Mouse (Mus musculus): ENCODE results near the gene Rab22a. TPM values are rescaled to one million over a fixed set of nuclear protein-coding genes. Genes with fewer than 3 reads are reported as not detected.
A peak's percentile ranks its signal among the peaks of the same experiment; 100 is the strongest.

Gene Rab22a
- polyA plus RNA-seq, 1 experiment from 2014 or later, result 42.0 TPM

DNA sequence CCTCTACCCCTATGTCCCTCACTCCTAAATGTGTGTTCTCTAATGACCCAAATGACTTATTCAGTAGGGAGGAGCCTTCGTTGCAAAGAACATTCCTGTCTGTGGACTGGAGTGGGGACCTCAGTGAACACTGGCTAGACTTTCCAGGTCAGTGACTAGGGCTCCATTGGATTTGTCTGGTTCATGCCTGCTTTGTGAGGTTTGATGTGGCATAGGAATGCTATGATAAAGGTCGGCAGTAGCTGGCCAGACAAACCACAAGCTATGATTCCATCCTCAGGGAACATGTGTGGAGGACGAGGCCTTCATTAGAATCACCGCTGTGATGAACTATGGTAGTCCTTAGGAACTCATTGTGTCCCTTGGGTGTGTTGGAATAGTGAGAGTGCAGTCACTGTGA lies 5.2 kb downstream of the Rab22a start:
- 93% methylated on average over 4 of the region's 4 CpGs for WGBS
- TF ChIP-seq CTCF (IDR thresholded peaks at IDR 0.05; ENCODE audit: low read depth), result no peak
- peaks cover 6% of the 10 kb centered on the region for H3K4me1 ChIP-seq (replicated peaks; ENCODE audit: control insufficient read depth, insufficient read depth, low read length)

GRCm38 (mm10) chr2:173665271-173665670 lies 5.7 kb downstream of the Rab22a start:
- ATAC-seq, result no peak
- H3K9ac ChIP-seq (ENCODE audit: low read depth, low read length), result no peak overlapping the region
- 90% methylated on average over 2 of the region's 2 CpGs for WGBS
- no peaks in the 10 kb centered on the region for H3K27me3 ChIP-seq (replicated peaks; ENCODE audit: control insufficient read depth, insufficient read depth, low read length)
- peaks cover 6% of the 10 kb centered on the region for H3K4me1 ChIP-seq (replicated peaks; ENCODE audit: control insufficient read depth, insufficient read depth, low read length)
- H3K27ac ChIP-seq (ENCODE audit: low read depth, low read length), result no peak overlapping the region
- peaks cover 31% of the 10 kb centered on the region for H3K36me3 ChIP-seq (ENCODE audit: control insufficient read depth, insufficient read depth)
- no peak for TF ChIP-seq CTCF (IDR thresholded peaks at IDR 0.05; ENCODE audit: low read depth)
- no peaks in the 10 kb centered on the region for H3K9me3 ChIP-seq (ENCODE audit: control insufficient read depth)
- no peak overlapping the region for H3K4me2 ChIP-seq (replicated peaks; ENCODE audit: low read depth)
- no peak overlapping the region for H3K4me3 ChIP-seq (ENCODE audit: low read depth, low read length)

More for the DNA sequence above, 5.2 kb downstream of the Rab22a start:
- Histone ChIP-seq H3K4me3 (ENCODE audit: low read depth, low read length) (no peak overlapping the region), H3K9me3 (ENCODE audit: control insufficient read depth) (no peaks in the 10 kb centered on the region), H3K4me2 (replicated peaks; ENCODE audit: low read depth) (no peak overlapping the region), H3K27me3 (replicated peaks; ENCODE audit: control insufficient read depth, insufficient read depth, low read length) (no peaks in the 10 kb centered on the region), H3K27ac (ENCODE audit: low read depth, low read length) (no peak overlapping the region), H3K36me3 (ENCODE audit: control insufficient read depth, insufficient read depth) (peaks cover 31% of the 10 kb centered on the region), H3K9ac (ENCODE audit: low read depth, low read length) (no peak overlapping the region)
- no peak for ATAC-seq

DNA sequence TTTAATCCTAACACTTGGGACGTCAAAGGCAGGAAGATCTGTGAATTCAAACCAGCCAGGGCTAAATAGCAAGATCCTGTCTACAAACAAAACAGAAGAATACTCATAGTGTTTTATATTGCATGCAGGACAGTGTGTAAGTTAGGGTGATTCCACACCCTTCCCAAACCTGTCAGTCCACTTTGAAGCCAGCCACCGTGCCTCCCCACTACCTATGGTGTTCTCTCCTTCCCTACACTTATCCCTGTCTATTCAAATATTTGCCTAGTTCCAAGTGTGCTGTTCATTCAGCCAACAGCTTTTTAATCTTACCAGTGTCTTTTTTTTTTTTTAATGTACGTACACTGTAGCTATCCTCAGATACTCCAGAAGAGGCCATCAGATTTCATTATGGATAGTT lies 7.3 kb downstream of the Rab22a start:
- Histone ChIP-seq H3K4me3 (ENCODE audit: low read depth, low read length) (no peak overlapping the region), H3K36me3 (ENCODE audit: control insufficient read depth, insufficient read depth) (peaks cover 31% of the 10 kb centered on the region), H3K27ac (ENCODE audit: low read depth, low read length) (no peak overlapping the region), H3K4me2 (replicated peaks; ENCODE audit: low read depth) (no peak overlapping the region), H3K9ac (ENCODE audit: low read depth, low read length) (no peak overlapping the region), H3K9me3 (ENCODE audit: control insufficient read depth) (no peaks in the 10 kb centered on the region), H3K4me1 (replicated peaks; ENCODE audit: control insufficient read depth, insufficient read depth, low read length) (0 out of 2 replicates have a peak, but pooled peaks cover 2% of the 10 kb centered on the region), H3K27me3 (replicated peaks; ENCODE audit: control insufficient read depth, insufficient read depth, low read length) (no peaks in the 10 kb centered on the region)
- WGBS, result 50% methylated on average over 3 of the region's 3 CpGs
- ATAC-seq, result no peak
- TF ChIP-seq CTCF (IDR thresholded peaks at IDR 0.05; ENCODE audit: low read depth), result no peak

- no peak for ATAC-seq
- TF ChIP-seq CTCF (IDR thresholded peaks at IDR 0.05; ENCODE audit: low read depth), result no peak
- 60% methylated on average over 2 of the region's 2 CpGs for WGBS
- H3K36me3 ChIP-seq (ENCODE audit: control insufficient read depth, insufficient read depth), result peaks cover 10% of the 10 kb centered on the region; the same call in 1 of the 2 replicates
- no peak overlapping the region for H3K9ac ChIP-seq (ENCODE audit: low read depth, low read length)
- no peak overlapping the region for H3K27ac ChIP-seq (ENCODE audit: low read depth, low read length)
- H3K4me3 ChIP-seq (ENCODE audit: low read depth, low read length), result no peak overlapping the region
- H3K4me1 ChIP-seq (replicated peaks; ENCODE audit: control insufficient read depth, insufficient read depth, low read length), result 0 out of 2 replicates have a peak, but pooled peaks cover 8% of the 10 kb centered on the region
- no peaks in the 10 kb centered on the region for H3K27me3 ChIP-seq (replicated peaks; ENCODE audit: control insufficient read depth, insufficient read depth, low read length)
- no peak overlapping the region for H3K4me2 ChIP-seq (replicated peaks; ENCODE audit: low read depth)
- H3K9me3 ChIP-seq (ENCODE audit: control insufficient read depth), result no peaks in the 10 kb centered on the region
These were observed 12.9 kb downstream of the Rab22a start for GRCm38 (mm10) chr2:173672328-173672896.

- 83% methylated on average over 1 of the region's 1 CpGs for WGBS
- H3K4me2 ChIP-seq (replicated peaks; ENCODE audit: low read depth), result no peak overlapping the region
- no peak overlapping the region for H3K4me3 ChIP-seq (ENCODE audit: low read depth, low read length)
- ATAC-seq, result no peak
- 0 out of 2 replicates have a peak, but pooled peaks cover 8% of the 10 kb centered on the region for H3K4me1 ChIP-seq (replicated peaks; ENCODE audit: control insufficient read depth, insufficient read depth, low read length)
- H3K36me3 ChIP-seq (ENCODE audit: control insufficient read depth, insufficient read depth), result peaks cover 7% of the 10 kb centered on the region; the same call in 1 of the 2 replicates
- H3K27ac ChIP-seq (ENCODE audit: low read depth, low read length), result no peak overlapping the region
- no peaks in the 10 kb centered on the region for H3K9me3 ChIP-seq (ENCODE audit: control insufficient read depth)
- no peak for TF ChIP-seq CTCF (IDR thresholded peaks at IDR 0.05; ENCODE audit: low read depth)
- H3K9ac ChIP-seq (ENCODE audit: low read depth, low read length), result no peak overlapping the region
- H3K27me3 ChIP-seq (replicated peaks; ENCODE audit: control insufficient read depth, insufficient read depth, low read length), result no peaks in the 10 kb centered on the region
These were observed 13.9 kb downstream of the Rab22a start for GRCm38 (mm10) chr2:173673469-173673868.

DNA sequence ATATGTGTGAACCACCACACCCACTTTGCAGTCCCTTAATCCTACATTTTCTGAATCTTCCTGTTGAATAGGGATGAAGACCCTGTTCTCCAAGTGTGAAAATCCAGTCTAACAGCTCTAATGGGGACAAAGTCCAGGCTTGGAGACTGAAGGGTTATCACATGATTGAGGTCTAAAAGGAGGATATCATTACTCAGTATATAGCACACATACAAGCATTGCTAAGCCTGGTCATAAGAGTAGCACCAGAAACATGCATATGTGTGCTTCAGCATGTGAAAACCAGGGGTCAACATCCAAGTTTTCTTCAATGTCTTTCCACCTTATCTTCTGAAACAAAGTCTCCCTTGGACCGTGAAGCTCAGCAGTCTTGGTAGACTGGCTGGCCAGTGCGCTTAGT lies 19.0 kb downstream of the Rab22a start:
- H3K4me3 ChIP-seq (ENCODE audit: low read depth, low read length), result no peak overlapping the region
- H3K4me2 ChIP-seq (replicated peaks; ENCODE audit: low read depth), result no peak overlapping the region
- TF ChIP-seq CTCF (IDR thresholded peaks at IDR 0.05; ENCODE audit: low read depth), result no peak
- H3K27me3 ChIP-seq (replicated peaks; ENCODE audit: control insufficient read depth, insufficient read depth, low read length), result no peaks in the 10 kb centered on the region
- no peaks in the 10 kb centered on the region for H3K9me3 ChIP-seq (ENCODE audit: control insufficient read depth)
- peak; percentile 83 for ATAC-seq
- no peaks in the 10 kb centered on the region for H3K4me1 ChIP-seq (replicated peaks; ENCODE audit: control insufficient read depth, insufficient read depth, low read length)
- H3K27ac ChIP-seq (ENCODE audit: low read depth, low read length), result no peak overlapping the region
- WGBS, result 68% methylated on average over 2 of the region's 2 CpGs
- H3K36me3 ChIP-seq (ENCODE audit: control insufficient read depth, insufficient read depth), result 0 out of 2 replicates have a peak, but pooled peaks cover 4% of the 10 kb centered on the region
- no peak overlapping the region for H3K9ac ChIP-seq (ENCODE audit: low read depth, low read length)

All from intestine, postnatal 0 days (tissue).